Mouse (Mus musculus) cerebellum, postnatal 4 days (tissue): ENCODE results near the gene Myo10.

Experiments used
- DNase-seq, 2 experiments: peaks; one replicate each; pipeline ENCODE4 v3.0.0; 2022; ENCODE audit warnings: low spot score in 2 of 2, mixed read lengths in 1 of 2

Myo10 gene

GRCm38 (mm10) chr15:25797888-25798287 is 175.6 kb downstream of the Myo10 start:
- DNase-seq, result no peak

- DNase-seq, result no peak
Observed at GRCm38 (mm10) chr15:25801726-25802125, 179.4 kb downstream of the Myo10 start.

- DNase-seq, result no peak
Observed at GRCm38 (mm10) chr15:25802194-25802593, 179.9 kb downstream of the Myo10 start.

- no peak for DNase-seq
Observed at GRCm38 (mm10) chr15:25803111-25803510, 180.8 kb downstream of the Myo10 start.

GRCm38 (mm10) chr15:25805336-25806110 is 183.2 kb downstream of the Myo10 start:
- DNase-seq, result peak; percentile 64 to 75

GRCm38 (mm10) chr15:25806363-25806762 is 184.0 kb downstream of the Myo10 start:
- DNase-seq, result no peak

- no peak for DNase-seq
Observed at GRCm38 (mm10) chr15:25806878-25807277, 184.6 kb downstream of the Myo10 start.

GRCm38 (mm10) chr15:25808677-25809460 is 186.5 kb downstream of the Myo10 start:
- DNase-seq, result no peak

GRCm38 (mm10) chr15:25809669-25810068 is 187.3 kb downstream of the Myo10 start:
- no peak for DNase-seq

- no peak for DNase-seq
Observed at GRCm38 (mm10) chr15:25811834-25812250, 189.5 kb downstream of the Myo10 start.

GRCm38 (mm10) chr15:25812479-25812878 is 190.2 kb downstream of the Myo10 start:
- no peak for DNase-seq

- no peak for DNase-seq
Observed at GRCm38 (mm10) chr15:25814535-25814934, 192.2 kb downstream of the Myo10 start.

- no peak for DNase-seq
Observed at GRCm38 (mm10) chr15:25817191-25817590, 194.9 kb downstream of the Myo10 start.

GRCm38 (mm10) chr15:25821981-25822380 is 199.7 kb downstream of the Myo10 start:
- DNase-seq, result no peak

- DNase-seq, result no peak
Observed at GRCm38 (mm10) chr15:25822656-25823055, 200.3 kb downstream of the Myo10 start.

- no peak for DNase-seq
Observed at GRCm38 (mm10) chr15:25826531-25826961, 204.2 kb downstream of the Myo10 start.

GRCm38 (mm10) chr15:25828464-25828863 is 206.1 kb downstream of the Myo10 start:
- DNase-seq, result no peak

GRCm38 (mm10) chr15:25830426-25830825 is 208.1 kb downstream of the Myo10 start:
- DNase-seq, result no peak

- no peak for DNase-seq
Observed at GRCm38 (mm10) chr15:25834282-25834681, 212.0 kb downstream of the Myo10 start.

GRCm38 (mm10) chr15:25834920-25835674 is 212.8 kb downstream of the Myo10 start:
- DNase-seq, result no peak

GRCm38 (mm10) chr15:25842462-25843085 is 220.2 kb downstream of the Myo10 start:
- no peak for DNase-seq
